Mouse (Mus musculus): ENCODE measurements around the gene Ap3d1. TPM values are rescaled to one million over a fixed set of nuclear protein-coding genes. Genes with fewer than 3 reads are reported as not detected.

The Ap3d1 gene
- polyA plus RNA-seq (2017; shearing (Covaris generic)), result 10 to 100 TPM; 22.7 to 24.0 TPM

DNA sequence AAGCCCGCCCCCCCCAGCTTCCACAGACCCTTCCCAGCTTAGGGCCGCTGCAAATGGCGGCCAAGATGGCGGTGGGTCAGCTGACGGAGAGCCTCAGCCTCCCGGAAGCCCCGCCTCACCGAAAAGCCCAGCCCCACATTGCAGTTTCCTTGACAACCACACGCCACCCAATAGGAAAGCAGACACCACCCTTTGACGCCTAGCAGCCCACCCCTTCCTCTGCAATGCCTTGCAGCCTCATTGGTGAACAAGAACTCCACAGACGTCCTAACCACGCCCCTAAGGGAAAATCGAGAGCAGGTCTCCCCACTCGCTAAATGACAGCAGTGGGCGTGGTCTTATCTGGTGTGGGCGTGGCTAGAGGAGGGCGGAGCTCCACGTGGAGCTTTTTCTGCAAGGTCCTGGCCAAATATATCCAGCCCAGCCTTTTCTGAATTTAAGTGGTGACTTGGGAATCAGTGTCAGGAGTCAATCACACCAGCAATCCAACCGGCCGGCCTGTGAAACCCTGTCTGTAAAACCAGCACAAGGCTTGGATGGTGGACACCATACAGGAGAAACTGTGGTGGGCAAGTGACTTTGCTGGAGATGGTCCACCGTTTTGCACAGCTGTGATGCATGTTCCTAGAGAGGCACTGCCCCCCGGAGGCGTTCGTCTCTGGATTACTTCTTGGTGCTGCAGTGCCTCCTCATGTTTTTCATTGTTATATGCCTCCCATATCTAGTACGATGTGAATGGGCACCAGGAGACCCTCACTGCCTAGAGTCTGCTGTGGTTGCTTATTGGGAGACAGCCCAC is at the start of gene Ap3d1:
Gene Ap3d1 (minus strand): TSS at position 85 of the 799 bp plus-strand sequence.
- peak; percentile 100 for ATAC-seq

- ATAC-seq, result no peak
Observed at GRCm38 (mm10) chr10:80791476-80792174, 49.6 kb upstream of the Ap3d1 start.

GRCm38 (mm10) chr10:80790761-80791404 is 48.8 kb upstream of the Ap3d1 start:
- ATAC-seq, result no peak

GRCm38 (mm10) chr10:80787517-80787916 is 45.5 kb upstream of the Ap3d1 start:
- ATAC-seq, result no peak

- ATAC-seq, result no peak
Observed at GRCm38 (mm10) chr10:80785963-80786362, 43.9 kb upstream of the Ap3d1 start.

GRCm38 (mm10) chr10:80784871-80785270 is 42.8 kb upstream of the Ap3d1 start:
- no peak for ATAC-seq

DNA sequence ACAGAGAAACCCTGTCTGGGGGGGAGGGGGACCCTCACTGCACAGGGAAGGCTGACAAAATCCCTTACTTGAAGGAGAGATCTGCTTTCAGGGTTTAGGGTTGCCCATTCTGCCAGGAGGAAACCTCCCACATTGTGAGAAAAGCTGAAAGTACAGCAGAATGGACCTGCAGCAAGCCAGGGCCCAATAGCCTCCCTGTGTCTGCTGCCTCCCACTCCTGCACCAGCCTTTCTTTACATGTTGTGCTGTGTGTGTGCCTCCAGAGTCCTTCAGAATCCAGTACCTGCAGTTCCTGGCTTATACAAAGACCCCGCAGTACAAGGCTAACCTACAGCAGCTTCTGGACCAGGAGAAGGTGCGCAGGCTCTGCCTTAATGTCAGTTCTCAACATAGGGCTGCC is 42.2 kb upstream of the Ap3d1 start:
- no peak for ATAC-seq

DNA sequence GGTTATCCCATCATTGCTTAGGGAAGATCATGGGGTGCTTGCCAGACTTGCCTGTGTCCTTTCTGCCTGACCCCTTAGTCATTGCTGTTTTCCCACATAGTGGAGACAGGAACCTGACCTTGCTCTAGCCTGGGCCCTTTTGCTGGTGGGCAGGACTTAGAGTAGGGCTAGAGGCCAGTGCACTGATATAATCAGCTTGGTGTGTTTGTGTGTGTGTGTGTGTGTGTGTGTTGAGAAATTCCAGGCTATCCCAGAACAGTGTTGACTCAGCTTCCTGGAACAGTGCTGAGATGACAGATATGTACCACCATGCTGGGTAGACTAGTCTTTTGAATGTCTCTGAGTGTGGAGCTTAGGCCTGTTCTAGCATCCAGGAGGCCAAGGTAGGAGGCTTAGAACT is 37.5 kb upstream of the Ap3d1 start:
- no peak for ATAC-seq

- ATAC-seq, result no peak
Observed at GRCm38 (mm10) chr10:80777123-80777522, 35.1 kb upstream of the Ap3d1 start.

- no peak for ATAC-seq
Observed at GRCm38 (mm10) chr10:80776358-80776869, 34.4 kb upstream of the Ap3d1 start.

DNA sequence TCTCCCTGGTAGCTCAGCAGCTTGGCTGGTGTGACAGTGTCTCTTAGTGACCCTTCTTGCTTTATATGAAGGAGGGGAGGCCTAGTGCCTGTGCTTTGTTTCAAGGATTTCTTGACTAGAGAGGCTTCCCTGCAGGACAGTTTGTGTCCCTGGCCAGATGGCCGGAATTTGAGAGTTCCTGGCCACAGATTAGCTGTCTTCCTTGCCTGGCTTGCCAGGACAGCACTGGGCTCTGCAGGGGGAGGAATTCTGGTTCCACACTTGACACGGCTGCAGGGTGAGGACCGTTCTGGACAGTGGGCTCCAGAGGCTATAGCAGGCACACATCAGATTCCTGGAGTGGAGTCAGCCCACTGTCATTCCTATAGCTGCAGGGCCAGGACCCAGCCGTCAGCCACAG is 33.7 kb upstream of the Ap3d1 start:
- no peak for ATAC-seq

DNA sequence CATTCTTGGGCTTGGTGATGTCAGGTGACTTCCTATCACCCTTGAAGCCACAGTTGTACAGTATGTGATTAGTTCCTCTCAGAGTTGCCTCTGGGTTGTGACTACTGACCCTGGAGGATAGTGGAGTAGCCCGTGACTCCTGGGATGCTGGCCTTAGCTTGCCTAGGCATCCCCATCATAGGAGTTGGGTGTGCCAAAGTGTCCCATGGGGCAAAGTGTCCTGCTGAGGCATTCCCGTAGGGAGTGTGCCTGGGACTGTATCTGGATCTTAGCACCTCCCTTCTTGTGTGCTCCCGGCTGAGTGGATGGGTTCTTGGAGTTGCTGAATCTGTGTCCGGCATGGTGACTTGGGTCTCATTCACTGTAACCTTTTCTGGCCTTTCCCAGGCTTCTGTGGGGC is 32.9 kb upstream of the Ap3d1 start:
- no peak for ATAC-seq

DNA sequence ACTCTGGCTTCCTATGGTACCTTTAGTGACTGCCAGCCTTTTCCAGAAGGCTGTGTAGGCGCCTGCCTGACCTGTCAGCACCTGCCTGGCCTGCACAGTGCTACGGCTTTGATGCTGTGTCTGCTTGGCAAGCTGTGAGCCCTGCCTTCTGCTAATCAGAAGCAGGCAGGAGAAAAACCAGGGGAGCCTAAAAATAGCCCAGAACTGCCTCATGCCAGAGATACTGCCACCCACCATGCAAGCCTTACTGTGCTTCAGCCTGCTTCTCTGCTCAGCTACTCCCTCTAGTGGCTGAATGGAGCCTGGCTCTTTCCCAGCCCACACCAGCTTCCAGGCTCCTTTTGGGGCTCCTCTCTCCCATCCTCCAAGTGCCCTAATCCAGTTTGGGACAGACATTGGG is 32.5 kb upstream of the Ap3d1 start:
- peak; percentile 54 for ATAC-seq

DNA sequence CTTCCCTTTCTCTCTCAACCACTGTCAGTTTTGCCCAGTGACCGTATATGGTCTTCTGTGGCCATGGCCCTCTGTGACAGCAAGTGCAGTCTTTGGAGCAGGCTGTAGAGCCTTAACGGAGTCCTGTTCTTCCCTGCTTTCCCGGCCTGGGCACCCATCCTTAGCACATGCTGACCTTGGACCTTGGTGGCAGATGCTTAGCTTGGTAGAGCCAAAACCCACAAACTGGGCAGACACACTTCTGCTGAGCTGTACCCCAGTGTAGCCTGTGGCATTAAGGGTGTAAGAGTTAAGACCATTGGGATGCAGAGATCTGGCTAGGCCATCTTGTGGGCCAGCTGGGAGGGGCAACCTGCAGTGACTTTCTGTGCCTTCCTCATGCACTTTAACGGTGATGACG is 31.8 kb upstream of the Ap3d1 start:
- ATAC-seq, result no peak

GRCm38 (mm10) chr10:80768365-80768764 is 26.3 kb upstream of the Ap3d1 start:
- ATAC-seq, result no peak

DNA sequence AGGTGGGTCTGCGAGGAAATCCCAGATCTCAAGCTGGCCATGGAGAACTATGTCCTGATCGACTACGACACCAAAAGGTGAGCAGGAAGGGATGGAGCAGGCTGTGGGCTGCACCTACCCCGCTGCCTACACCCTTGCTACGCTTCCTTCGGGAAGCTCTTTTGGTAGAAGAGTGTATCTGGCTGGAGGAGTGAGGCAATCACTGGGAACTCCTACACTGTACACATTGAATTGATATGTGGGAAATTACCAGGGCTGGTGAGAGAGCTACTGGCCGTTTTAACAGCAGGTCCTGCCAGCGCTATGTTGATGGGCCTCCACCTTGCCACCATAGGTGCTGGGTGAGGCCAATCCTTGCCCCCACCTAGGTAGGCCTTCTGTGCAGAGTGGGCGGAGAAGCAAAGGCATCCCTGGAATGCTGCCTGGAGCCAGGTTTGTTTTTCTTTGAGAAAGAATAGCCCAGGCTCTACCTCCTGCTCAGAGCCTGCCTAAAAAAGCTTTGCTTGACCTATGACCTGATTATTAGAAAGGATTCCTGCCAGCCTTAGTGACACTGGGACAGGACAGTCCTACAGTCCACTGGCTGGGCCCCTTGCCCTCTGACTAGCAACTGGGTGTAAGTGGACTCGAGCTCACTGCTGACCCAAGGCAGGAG is 24.2 kb upstream of the Ap3d1 start:
- ATAC-seq, result no peak

- ATAC-seq, result no peak
Observed at GRCm38 (mm10) chr10:80765746-80766145, 23.7 kb upstream of the Ap3d1 start.

GRCm38 (mm10) chr10:80763502-80763901 is 21.4 kb upstream of the Ap3d1 start:
- ATAC-seq, result peak; percentile 65

- ATAC-seq, result no peak
Observed at GRCm38 (mm10) chr10:80761821-80762220, 19.8 kb upstream of the Ap3d1 start.

GRCm38 (mm10) chr10:80760596-80761524 is 18.8 kb upstream of the Ap3d1 start:
- no peak for ATAC-seq

GRCm38 (mm10) chr10:80758651-80759050 is 16.6 kb upstream of the Ap3d1 start:
- ATAC-seq, result no peak

DNA sequence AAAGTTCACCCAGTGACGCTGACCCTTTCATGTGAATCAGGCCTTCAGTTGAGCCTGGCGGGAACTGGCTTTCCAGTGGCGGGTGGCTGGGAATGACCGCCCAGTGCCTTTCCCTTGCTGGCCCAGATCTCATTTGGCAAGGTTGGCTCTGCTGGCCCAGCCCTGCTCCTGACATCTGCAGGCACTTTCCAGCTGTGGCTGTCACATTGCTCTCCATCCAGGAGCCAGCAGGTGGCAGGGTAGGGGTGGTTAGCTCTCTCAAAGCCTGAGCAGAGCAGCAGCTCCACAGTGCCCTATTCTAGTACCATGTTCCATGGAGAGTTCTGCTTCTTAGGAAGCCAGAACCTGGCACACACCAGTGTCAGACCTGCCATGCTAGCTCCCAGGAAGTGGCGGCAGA is 15.7 kb upstream of the Ap3d1 start:
- peak; percentile 36 for ATAC-seq

Measured in activated CD4-positive, CD25-positive, alpha-beta regulatory T cell, adult 4 months (primary cell).